Mouse (Mus musculus): ENCODE measurements around the gene Limch1.

The Limch1 gene

GRCm38 (mm10) chr5:66941710-66942450 lies 196.3 kb downstream of the Limch1 start:
- DNase-seq = no peak

- no peak for DNase-seq
These were observed 197.3 kb downstream of the Limch1 start for GRCm38 (mm10) chr5:66942922-66943321.

DNA sequence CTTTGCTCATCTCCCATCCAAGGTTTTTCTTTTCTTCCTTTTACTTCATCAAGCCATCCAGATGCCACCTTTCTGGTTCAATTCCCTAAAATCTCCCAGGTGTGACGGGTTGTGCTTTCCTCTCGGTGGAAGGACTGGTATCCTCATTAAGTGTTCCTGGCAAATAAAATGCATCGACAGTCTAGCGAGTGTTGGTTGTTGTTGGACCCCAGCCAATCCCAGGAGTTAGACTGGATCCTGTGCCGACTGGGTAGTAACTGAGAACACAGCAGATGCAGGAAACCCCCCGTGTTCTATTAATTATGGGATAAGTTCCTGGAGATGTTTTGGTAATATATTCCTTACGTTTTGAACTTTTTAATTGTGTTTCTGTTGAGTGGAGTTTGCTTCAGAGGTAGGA lies 197.9 kb downstream of the Limch1 start:
- DNase-seq = no peak

- peak; percentile 31 for DNase-seq
These were observed 202.3 kb downstream of the Limch1 start for GRCm38 (mm10) chr5:66947958-66948357.

- DNase-seq = no peak
These were observed 203.6 kb downstream of the Limch1 start for GRCm38 (mm10) chr5:66949098-66949692.

GRCm38 (mm10) chr5:66953375-66953774 lies 207.7 kb downstream of the Limch1 start:
- DNase-seq = no peak

DNA sequence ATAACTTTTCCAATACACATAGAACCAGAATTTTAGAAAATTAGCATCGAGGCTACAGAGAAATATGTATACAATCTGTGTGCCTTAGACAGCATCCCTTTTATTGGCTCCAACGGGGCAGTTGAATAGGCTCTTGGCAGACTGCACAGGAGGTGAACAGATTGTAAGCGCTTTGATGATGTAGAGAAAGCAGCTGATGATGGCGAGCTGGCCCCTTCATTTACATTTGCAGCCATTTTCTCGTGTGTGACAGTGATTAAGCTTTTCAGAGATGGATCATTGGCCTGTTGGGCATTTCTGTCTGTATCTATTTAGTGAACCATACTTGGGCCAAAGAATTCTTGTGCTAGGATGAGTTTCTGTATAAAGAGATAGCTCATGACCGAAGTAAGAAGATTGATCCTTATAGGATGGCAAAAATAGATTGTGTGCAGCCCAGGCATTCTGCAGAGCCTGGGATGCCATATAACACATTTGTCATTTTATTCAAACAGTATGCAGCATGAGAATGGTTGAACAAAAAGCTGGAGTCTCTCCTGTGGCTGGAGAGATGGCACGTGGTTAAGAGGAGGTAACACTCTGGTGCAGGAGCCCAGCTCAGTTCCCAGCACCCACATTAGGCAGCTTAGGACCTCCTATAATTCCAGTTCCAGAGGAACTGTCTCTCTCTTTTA lies 208.5 kb downstream of the Limch1 start:
- DNase-seq = no peak

DNA sequence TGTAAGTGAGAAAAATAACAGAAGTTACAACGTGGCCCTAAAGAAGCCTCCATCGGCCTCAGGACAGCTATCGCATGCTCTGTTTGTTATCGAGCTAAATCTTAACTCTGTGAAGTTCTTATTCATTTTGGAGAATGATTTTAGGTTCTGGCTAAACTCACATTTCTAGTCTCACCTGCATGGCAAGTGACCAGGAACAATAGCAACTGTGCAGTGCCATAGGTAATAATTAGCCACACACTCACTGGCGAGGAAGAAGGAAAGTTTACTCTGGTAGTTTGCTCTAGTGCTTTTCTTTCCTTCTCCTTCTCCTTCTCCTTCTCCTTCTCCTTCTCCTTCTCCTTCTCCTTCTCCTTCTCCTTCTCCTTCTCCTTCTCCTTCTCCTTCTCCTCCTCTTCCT lies 209.6 kb downstream of the Limch1 start:
- no peak for DNase-seq

- DNase-seq = no peak
These were observed 212.0 kb downstream of the Limch1 start for GRCm38 (mm10) chr5:66957656-66958055.

DNA sequence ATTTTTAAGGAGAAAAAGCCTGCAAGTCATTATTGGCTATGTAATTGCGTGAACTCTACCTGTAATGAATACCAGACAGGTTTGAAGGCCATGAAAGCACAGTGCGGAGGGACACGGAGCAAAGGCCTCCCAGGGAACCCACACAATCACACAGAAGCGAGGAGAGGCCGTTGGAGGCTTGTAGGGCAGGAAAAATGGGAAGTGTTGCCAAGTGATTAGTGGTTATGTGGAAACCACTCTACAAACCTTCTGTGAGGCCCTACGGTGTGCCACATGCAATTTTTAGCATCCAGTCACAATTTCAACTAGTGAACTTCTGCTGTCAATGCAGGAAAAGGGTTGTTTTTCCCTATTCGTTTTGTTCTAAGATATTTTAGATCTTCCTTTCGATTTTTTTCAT lies 212.5 kb downstream of the Limch1 start:
- no peak for DNase-seq

DNA sequence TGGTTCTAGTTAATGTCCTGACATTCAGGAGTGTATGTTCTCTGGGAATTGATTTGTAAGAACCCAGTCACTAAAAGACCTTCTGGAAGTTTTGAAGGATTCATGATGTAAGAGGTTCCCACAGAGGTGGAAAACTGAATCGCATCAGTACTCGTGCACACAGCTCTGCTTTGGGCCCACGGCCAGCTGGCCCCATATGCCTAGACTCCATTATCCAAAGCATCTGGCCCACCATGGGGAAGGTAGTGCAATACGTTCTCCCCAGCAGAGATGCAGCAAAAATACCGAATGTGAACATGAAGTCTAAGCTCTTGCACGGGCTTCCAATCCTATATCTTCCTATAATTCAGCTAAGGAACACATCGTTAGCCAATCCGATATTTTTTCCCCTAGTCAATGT lies 214.3 kb downstream of the Limch1 start:
- no peak for DNase-seq

GRCm38 (mm10) chr5:66965442-66965841 lies 219.8 kb downstream of the Limch1 start:
- DNase-seq = no peak

DNA sequence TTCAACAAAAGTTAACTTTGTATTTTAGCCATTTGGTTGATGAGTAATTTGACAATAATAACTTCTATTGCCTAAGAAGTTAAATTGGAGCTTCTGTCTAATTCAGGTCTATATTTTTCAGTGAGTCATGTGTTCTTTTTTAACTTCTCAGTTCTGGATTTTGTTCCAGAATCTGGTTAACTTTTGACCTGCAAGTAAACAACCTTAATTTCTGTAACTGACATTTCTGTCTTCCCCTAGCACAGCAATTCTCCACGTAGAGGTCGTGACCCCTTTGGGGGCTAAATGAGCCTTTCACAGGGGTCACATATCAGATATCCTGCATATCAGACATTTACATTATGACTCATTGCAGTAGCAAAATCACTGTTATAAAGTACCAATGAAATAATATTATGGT lies 221.5 kb downstream of the Limch1 start:
- no peak for DNase-seq

GRCm38 (mm10) chr5:66967646-66968045 lies 222.0 kb downstream of the Limch1 start:
- DNase-seq = no peak

GRCm38 (mm10) chr5:66968059-66968833 lies 222.6 kb downstream of the Limch1 start:
- DNase-seq = no peak

DNA sequence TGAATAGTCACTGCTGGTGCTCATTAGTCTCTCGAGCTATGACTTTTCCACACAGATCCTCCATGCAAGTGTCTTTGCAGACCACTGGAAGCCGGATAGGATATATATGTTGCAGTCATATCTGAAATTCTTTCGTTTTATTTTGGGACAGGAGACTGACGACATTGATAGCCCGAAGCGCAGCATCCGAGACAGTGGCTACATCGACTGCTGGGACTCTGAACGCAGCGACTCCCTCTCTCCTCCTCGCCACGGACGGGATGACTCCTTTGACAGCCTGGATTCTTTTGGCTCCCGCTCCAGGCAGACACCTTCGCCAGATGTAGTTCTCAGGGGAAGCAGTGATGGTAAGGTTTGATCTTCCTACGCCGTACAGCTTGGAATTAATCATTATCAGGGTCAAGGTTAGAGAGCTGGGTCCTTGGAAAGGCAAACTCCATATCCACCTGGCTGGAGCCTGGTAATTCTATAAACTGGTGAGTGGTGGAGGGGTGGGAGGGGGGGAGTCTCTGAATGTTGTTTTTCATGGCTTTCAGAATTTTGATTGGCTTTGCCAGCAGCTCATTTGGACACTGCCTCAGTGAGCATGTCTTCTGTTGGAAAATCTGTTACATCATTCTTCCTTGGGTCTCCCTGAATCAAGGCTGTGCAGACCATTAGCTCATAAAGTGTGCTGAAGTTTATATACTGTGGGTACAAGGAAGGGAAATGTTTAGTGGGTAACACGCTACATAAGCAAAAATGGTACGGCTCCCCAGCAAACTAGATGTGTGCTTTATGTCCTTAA lies 223.5 kb downstream of the Limch1 start:
- no peak for DNase-seq

- DNase-seq = no peak
These were observed 230.0 kb downstream of the Limch1 start for GRCm38 (mm10) chr5:66975621-66976020.

DNA sequence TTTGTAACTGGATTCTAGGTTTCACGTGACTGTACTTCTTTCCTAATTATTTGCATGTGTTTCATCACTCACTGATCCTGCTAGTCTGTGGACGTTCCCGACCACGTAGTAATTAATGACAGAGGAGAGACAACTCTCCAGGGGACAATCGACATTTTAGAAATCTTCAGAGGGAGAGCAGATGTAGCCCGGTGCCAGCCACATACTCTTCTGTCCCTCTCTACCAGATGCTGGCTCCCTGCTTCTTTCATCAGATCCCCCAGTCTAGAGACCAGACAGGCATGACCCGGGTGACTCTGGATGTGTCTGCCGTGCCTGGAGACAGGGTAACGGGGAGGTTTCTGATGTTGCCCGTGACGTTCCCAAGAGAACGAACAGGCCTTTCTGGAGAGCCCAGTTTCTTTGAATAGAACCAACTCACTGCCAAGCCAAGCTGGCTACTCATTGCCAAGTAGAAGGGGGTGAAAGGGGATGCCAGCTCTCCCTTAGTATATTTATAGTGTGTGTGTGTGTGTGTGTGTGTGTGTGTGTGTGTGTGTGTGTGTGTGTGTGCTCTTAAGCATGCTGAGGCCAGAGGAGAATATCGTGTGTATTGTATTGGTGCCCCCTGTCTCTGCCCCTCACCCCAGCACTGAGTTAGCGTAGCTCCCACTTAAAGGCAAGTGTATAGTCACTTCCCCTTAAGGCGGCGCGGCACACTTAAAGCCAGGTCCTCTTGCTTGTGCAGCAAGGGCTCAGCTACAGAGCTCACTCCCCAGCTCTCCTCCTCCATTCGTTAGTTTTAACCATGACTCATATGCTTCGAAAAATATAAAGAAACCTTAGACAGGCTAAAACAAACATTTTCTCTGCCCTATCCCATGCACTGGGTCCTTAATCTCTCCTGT lies 233.9 kb downstream of the Limch1 start:
- no peak for DNase-seq

GRCm38 (mm10) chr5:66980862-66981261 lies 235.2 kb downstream of the Limch1 start:
- no peak for DNase-seq

GRCm38 (mm10) chr5:66983104-66983503 lies 237.5 kb downstream of the Limch1 start:
- DNase-seq = no peak

- DNase-seq = no peak
These were observed 243.3 kb downstream of the Limch1 start for GRCm38 (mm10) chr5:66988926-66989325.

DNA sequence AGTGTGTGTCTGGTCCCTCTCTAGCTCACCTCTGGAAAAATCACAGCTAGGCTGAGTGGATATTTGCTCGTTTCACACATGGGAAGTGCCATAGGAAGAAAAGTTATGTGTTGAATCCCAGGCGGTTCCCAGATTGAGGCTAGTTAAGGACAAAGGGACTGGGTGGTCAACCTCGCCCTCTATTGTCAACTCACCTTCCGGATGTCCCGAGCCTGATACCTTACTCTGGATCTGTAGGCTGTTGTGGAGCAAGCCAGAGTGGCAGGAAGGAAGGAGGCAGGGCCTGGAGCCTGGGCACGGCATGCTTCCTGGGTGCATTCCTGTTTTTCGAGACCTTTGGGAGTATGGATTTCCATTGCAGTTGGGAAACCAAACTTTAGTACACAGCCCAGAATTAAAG lies 243.9 kb downstream of the Limch1 start:
- no peak for DNase-seq
